Mouse (Mus musculus) hindbrain, embryonic 13.5 days (tissue): ENCODE data around the gene Vmn2r117. TPM values are rescaled to one million over a fixed set of nuclear protein-coding genes. Genes with fewer than 3 reads are reported as not detected.
"Not testable (repeated sequence)": the region's sequence is repeated elsewhere in the genome, so short reads cannot be mapped to it uniquely, and the experiment has no call there.

Experiments used
- ATAC-seq: fragments of 200-750 bp; cut with Nextera tagmentation; 2 replicates; pipeline ENCODE4 v1.8.0; 2017; ENCODE audit warnings: moderate TSS enrichment; ENCODE audit not compliant: low FRiP score
- H3K27ac ChIP-seq: fragments of 300-500 bp; sonication (generic); 2 replicates; pipeline ENCODE4 v1.5.1; 2015; ENCODE audit warnings: inconsistent platforms, mild to moderate bottlenecking, moderate library complexity
- H3K27me3 ChIP-seq: fragments of 300-500 bp; sonication (generic); 2 replicates; pipeline ENCODE4 v1.6.1; 2015; ENCODE audit warnings: mild to moderate bottlenecking, inconsistent platforms
- H3K36me3 ChIP-seq: fragments of 300-500 bp; sonication (generic); 2 replicates; pipeline ENCODE4 v1.6.1; 2015; ENCODE audit warnings: mild to moderate bottlenecking, inconsistent platforms
- H3K4me1 ChIP-seq: fragments of 300-500 bp; sonication (generic); replicated peaks from 2 replicates; pipeline ENCODE4 v1.6.1; 2015; ENCODE audit warnings: inconsistent platforms
- H3K4me2 ChIP-seq: fragments of 300-500 bp; sonication (generic); 2 replicates; pipeline ENCODE4 v1.6.1; 2015; ENCODE audit warnings: inconsistent platforms, mild to moderate bottlenecking, moderate library complexity
- H3K4me3 ChIP-seq: fragments of 300-500 bp; sonication (generic); 2 replicates; pipeline ENCODE4 v1.5.1; 2015; ENCODE audit warnings: mild to moderate bottlenecking, inconsistent platforms
- H3K9ac ChIP-seq: fragments of 300-500 bp; sonication (generic); 2 replicates; pipeline ENCODE4 v1.6.1; 2015; ENCODE audit warnings: mild to moderate bottlenecking, inconsistent platforms
- H3K9me3 ChIP-seq: fragments of 300-500 bp; sonication (generic); 2 replicates; pipeline ENCODE4 v1.6.1; 2016; ENCODE audit warnings: inconsistent platforms
- WGBS: fragments of 180-500 bp; shearing (Covaris S2); methylation state at CpG from one replicate; pipeline ENCODE4 v1.1.7; 2015; 5-methylcytosine and 5-hydroxymethylcytosine counted together
- polyA plus RNA-seq: library from polyadenylated mRNA; unstranded; fragments of >200 nt; fragmentation: Nextera tagmentation; extraction: Ambion mirVana; gene quantifications from 2 replicates; pipeline ENCODE4 v1.2.1, GENCODE M21; 2015

Gene Vmn2r117
- polyA plus RNA-seq: not detected in 2 replicates

GRCm38 (mm10) chr17:23479599-23479998 lies at the start of gene Vmn2r117:
TSS of gene Vmn2r117 (minus strand) at chr17:23479699.
- H3K4me3 ChIP-seq, ATAC-seq, H3K9me3 ChIP-seq, H3K4me1 ChIP-seq, H3K4me2 ChIP-seq, H3K27me3 ChIP-seq, H3K9ac ChIP-seq, H3K36me3 ChIP-seq, H3K27ac ChIP-seq: not testable (repeated sequence)
- WGBS: 43% methylated on average over 1 of the region's 1 CpGs

- WGBS: 73% methylated on average over 30 of the region's 30 CpGs
- not testable (repeated sequence) for ATAC-seq, H3K4me2 ChIP-seq
Observed at GRCm38 (mm10) chr17:23522941-23523732, 43.6 kb upstream of the Vmn2r117 start.

GRCm38 (mm10) chr17:23518701-23519423 lies 39.4 kb upstream of the Vmn2r117 start:
- H3K27ac ChIP-seq: no peak overlapping the region
- WGBS: 76% methylated on average over 2 of the region's 2 CpGs
- ATAC-seq: peak; percentile 57; the same call in 1 of the 2 replicates

More at GRCm38 (mm10) chr17:23522941-23523732, 43.6 kb upstream of the Vmn2r117 start:
- not testable (repeated sequence) for H3K9me3 ChIP-seq, H3K27me3 ChIP-seq, H3K4me3 ChIP-seq, H3K27ac ChIP-seq, H3K4me1 ChIP-seq, H3K9ac ChIP-seq, H3K36me3 ChIP-seq

GRCm38 (mm10) chr17:23433150-23433679 lies 46.3 kb downstream of the Vmn2r117 start:
- H3K9me3 ChIP-seq: peaks cover 11% of the 10 kb centered on the region
- no peak overlapping the region for H3K27ac ChIP-seq
- WGBS: 77% methylated on average over 6 of the region's 6 CpGs
- no peaks in the 10 kb centered on the region for H3K4me1 ChIP-seq
- ATAC-seq: no peak
- H3K9ac ChIP-seq: no peak overlapping the region
- no peaks in the 10 kb centered on the region for H3K36me3 ChIP-seq
- no peak overlapping the region for H3K4me2 ChIP-seq
- H3K27me3 ChIP-seq: no peaks in the 10 kb centered on the region
- H3K4me3 ChIP-seq: no peak overlapping the region

More at GRCm38 (mm10) chr17:23518701-23519423, 39.4 kb upstream of the Vmn2r117 start:
- H3K4me2 ChIP-seq: no peak overlapping the region
- no peaks in the 10 kb centered on the region for H3K36me3 ChIP-seq
- no peak overlapping the region for H3K4me3 ChIP-seq
- no peaks in the 10 kb centered on the region for H3K4me1 ChIP-seq
- H3K27me3 ChIP-seq: no peaks in the 10 kb centered on the region
- H3K9me3 ChIP-seq: no peaks in the 10 kb centered on the region; the same call in 1 of the 2 replicates
- H3K9ac ChIP-seq: no peak overlapping the region

Other genes starting within 250 kb of the Vmn2r117 start
- not detected in 2 replicates for gene Vmn2r114, start 167.2 kb downstream of the Vmn2r117 start, polyA plus RNA-seq
- gene Vmn2r115, start 136.0 kb downstream of the Vmn2r117 start, polyA plus RNA-seq: not detected in 2 replicates
- gene Vmn2r116, start 95.1 kb downstream of the Vmn2r117 start, polyA plus RNA-seq: not detected in 2 replicates
- gene Zfp213, start 84.5 kb upstream of the Vmn2r117 start, polyA plus RNA-seq: 17.7 and 18.2 TPM in 2 replicates
- 28.2 and 28.3 TPM in 2 replicates for gene Zfp13, start 119.8 kb upstream of the Vmn2r117 start, polyA plus RNA-seq
- gene Zscan10, start 121.2 kb upstream of the Vmn2r117 start, polyA plus RNA-seq: 0.13 and 0.22 TPM in 2 replicates
- 1.2 and 1.7 TPM in 2 replicates for gene Mmp25, start 165.6 kb upstream of the Vmn2r117 start, polyA plus RNA-seq
- 0.10 TPM in 1 of 2 replicates, not detected in the other for gene Bicdl2, start 180.8 kb upstream of the Vmn2r117 start, polyA plus RNA-seq
- 108 and 109 TPM in 2 replicates for gene Hcfc1r1, start 193.9 kb upstream of the Vmn2r117 start, polyA plus RNA-seq
- gene Thoc6, start 194.2 kb upstream of the Vmn2r117 start, polyA plus RNA-seq: 47.2 and 50.2 TPM in 2 replicates
- gene Tnfrsf12a, start 197.8 kb upstream of the Vmn2r117 start, polyA plus RNA-seq: 2.7 and 3.4 TPM in 2 replicates
- gene Cldn6, start 199.6 kb upstream of the Vmn2r117 start, polyA plus RNA-seq: 0.61 and 0.85 TPM in 2 replicates
- gene Cldn9, start 204.3 kb upstream of the Vmn2r117 start, polyA plus RNA-seq: 1.4 and 2.5 TPM in 2 replicates
- 0.06 and 0.27 TPM in 2 replicates for gene 1520401A03Rik, start 243.1 kb upstream of the Vmn2r117 start, polyA plus RNA-seq
- 18.0 and 18.8 TPM in 2 replicates for gene Pkmyt1, start 246.6 kb upstream of the Vmn2r117 start, polyA plus RNA-seq